Mouse (Mus musculus): ENCODE measurements around the gene Kras.

Gene Kras

GRCm38 (mm10) chr6:145250185-145250791 lies at the start of gene Kras:
TSS of gene Kras (minus strand) at chr6:145250239.
- peak; percentile 94 for DNase-seq (ENCODE audit: low spot score)

- no peak for DNase-seq (ENCODE audit: low spot score)
Observed at GRCm38 (mm10) chr6:145297626-145298025, 47.6 kb upstream of the Kras start.

- DNase-seq (ENCODE audit: low spot score): no peak
Observed at GRCm38 (mm10) chr6:145296979-145297378, 46.9 kb upstream of the Kras start.

DNA sequence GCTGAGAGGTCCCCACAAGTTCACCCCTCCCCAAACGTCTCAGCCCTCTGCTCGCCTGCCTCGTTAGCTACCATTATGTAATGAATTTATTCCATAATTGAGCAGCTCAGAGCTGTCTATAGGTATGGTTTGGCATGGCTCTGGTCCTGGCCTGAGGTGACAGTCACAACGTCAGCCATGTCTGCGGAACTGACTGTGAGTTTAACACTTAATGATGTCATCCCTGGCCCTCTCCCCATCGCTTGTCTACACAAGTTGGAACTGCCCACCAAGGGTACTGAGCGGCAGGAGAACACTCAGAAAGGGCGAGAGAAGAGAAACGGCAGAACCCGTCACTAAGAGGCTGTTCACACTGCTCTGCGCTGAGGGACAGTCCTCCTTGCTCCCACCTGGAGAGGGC lies 45.1 kb upstream of the Kras start:
- no peak for DNase-seq (ENCODE audit: low spot score)

GRCm38 (mm10) chr6:145293156-145293555 lies 43.1 kb upstream of the Kras start:
- no peak for DNase-seq (ENCODE audit: low spot score)

- DNase-seq (ENCODE audit: low spot score): no peak
Observed at GRCm38 (mm10) chr6:145291383-145292289, 41.6 kb upstream of the Kras start.

DNA sequence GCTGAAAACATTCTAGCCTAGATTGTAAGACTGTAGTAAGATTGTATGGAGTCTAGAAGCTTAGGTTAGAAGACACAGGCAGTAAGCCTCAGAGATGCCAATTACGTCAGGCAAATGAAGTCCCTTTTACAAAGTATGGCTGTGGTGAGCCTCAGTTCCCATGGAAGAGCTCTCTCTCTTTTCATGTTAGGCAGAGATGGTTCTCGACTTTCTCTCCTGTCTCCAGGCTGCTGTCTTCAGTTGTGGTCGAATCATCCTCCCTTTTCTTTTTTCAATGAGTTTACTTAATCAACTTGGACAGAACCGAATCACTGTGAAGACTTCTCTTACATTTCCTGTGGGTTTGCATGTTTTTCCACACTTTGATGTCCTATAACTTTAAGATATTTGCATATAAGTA lies 35.6 kb upstream of the Kras start:
- DNase-seq (ENCODE audit: low spot score): no peak

DNA sequence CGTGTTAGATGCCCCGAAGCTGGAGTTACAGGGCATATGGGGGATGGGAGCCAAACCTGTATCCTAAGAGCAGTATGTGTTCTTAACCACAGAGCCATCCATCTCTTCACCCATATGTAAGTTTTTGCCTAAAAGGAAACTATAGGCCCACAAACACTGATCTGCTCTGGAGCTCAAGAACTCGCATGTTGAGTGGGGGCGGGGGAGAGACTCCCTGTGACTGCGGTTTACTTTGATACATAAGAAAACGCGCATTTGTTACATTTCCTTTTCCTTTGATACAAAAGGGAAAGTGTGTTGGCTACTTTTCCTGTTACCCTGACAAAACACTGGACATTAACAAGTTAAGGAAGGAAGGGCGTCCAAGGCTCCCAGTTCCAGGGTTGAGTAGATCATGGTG lies 34.2 kb upstream of the Kras start:
- no peak for DNase-seq (ENCODE audit: low spot score)

DNA sequence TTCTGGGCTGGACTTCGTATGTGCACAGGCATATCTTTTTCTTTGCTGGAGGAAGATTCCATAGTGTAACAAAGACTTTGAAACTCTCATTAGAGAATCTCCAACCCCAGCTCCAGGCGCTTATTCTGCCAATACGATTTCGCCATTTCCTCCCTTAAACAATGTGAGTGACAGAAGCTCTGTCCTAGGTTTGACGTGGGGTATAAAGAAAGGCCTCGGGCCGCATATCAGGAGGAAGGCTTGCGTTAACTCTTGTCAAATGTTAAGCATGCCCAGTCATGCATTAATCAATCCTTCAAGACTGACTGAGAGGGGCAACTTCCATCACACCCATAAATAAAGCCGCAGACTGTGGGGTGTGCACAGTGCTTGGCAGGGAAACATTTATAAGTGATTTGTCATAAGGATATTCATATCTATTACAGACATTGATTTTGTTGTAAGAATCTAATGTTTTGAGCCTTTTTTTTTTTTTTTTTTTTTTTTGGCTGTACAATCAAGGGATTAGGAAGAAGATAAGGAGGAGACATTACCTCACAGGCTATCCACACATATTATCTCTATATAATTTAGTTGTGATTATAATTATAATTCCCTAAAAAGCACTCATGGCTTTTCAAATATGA lies 27.2 kb upstream of the Kras start:
- no peak for DNase-seq (ENCODE audit: low spot score)

- DNase-seq (ENCODE audit: low spot score): peak; percentile 48
Observed at GRCm38 (mm10) chr6:145276265-145276780, 26.3 kb upstream of the Kras start.

DNA sequence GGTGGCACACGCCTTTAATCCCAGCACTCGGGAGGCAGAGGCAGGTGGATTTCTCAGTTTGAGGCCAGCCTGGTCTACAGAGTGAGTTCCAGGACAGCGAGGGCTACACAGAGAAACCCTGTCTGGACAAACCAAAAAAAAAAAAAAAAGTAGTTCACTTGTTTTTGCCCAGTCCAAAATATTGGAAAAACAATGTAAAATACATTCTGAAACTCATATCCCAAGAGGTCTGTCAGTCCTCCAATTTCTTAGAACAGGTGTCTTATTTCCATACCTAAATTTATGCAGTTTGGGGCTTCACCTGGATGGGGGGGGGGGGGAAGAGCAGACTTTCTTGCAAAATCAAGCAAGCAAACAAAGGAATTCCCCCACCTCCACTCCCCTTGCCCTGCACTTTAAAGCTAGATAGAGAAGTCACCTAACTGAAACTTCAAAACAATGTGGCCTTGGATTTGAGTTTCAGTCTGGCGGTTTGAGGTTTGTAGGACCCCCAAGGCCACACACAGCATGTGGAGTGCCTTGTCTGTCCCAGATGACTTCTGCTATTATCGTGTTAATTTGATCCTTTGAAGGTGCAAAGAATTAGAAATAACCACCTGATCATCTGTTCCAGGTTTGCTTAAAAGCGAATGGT lies 25.7 kb upstream of the Kras start:
- no peak for DNase-seq (ENCODE audit: low spot score)

DNA sequence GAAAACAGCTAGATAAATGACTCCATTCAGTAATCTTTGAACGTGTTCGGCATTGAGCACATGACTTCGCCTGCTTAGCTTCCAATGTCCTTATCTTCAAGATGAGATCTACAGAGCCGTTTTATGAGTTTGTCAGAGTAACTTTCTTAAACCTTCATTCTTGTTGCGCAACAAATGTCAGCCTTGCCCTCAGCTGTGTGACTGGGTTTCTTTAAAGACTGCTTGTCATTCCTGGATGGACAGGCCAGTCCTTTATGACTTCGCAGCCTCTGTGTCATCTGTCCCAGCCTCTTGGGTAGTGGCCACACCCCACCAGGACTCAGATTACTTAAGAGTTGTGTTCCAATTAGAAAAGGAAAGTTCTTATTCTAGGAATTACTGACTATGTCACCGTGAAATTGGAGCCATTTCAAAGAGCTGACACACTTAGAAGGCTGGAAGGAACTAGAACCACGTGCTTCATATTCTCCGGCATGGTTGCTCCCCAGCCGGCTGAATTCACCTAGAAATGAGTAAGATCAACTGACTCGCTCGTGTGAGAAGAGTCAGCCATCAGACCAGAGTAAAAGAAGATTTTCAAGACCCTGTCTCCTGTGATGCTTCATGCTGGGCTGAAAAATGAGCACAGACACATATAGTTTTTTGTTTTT lies 24.1 kb upstream of the Kras start:
- DNase-seq (ENCODE audit: low spot score): peak; percentile 9

DNA sequence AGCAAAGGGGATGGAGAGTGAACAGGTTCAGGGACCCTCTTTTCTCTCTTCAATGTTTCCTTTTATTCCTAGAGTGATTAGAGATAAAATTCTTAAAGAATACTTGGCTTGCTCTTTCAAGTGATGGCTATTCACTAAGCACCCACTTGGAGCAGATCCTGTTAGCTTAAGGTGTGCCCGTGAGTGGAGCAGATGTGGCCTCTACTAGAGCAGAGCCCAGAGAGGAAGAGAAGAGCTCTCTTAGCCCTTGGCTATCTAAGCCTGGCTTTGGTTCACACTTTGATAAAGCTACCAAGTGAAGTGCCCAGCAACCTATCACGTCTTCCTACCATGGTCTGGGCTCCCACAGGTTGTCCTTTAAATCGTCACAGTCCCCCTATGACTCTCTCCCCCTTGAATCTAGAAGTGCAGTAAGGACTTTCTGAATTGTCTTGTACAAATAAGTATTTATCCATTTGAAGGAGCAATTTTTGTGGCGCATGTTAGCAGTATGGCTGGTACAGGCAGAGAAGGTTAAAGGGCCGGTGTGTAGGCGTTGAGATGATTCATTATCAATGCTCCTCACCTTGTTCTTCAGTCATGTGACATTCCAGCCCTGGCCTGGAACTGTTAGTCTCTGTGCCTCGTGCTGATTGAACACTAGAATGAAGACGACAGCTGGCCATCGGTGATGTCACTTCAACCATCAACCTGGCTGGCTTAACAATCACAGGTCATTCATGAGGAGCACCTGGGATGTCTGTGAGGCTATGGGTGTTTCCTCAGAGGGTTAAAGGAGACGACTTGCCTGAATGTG lies 22.3 kb upstream of the Kras start:
- DNase-seq (ENCODE audit: low spot score): no peak

GRCm38 (mm10) chr6:145269313-145269845 lies 19.3 kb upstream of the Kras start:
- DNase-seq (ENCODE audit: low spot score): no peak

DNA sequence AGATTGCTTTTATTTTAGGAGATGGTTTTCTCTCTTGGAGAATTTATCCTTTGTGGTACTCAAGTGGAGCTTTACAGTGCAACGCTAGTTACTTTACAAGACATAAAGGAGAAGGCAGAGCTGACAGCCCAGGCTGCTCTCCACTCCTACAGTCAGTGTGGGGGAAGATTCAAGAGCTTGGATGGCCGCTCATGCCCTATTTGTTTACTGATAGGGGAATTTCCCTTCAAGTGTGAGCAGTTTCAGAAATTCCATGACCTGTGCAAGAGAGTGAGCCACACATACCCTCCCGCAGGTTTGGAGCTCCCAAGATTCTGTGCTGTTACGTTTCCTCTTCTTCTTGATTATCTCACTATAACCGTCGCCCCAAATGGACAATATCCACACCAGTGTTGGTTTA lies 17.7 kb upstream of the Kras start:
- DNase-seq (ENCODE audit: low spot score): no peak

- DNase-seq (ENCODE audit: low spot score): no peak
Observed at GRCm38 (mm10) chr6:145262314-145262713, 12.3 kb upstream of the Kras start.

GRCm38 (mm10) chr6:145256701-145257073 lies 6.6 kb upstream of the Kras start:
- DNase-seq (ENCODE audit: low spot score): no peak

- no peak for DNase-seq (ENCODE audit: low spot score)
Observed at GRCm38 (mm10) chr6:145255952-145256700, 6.1 kb upstream of the Kras start.

DNA sequence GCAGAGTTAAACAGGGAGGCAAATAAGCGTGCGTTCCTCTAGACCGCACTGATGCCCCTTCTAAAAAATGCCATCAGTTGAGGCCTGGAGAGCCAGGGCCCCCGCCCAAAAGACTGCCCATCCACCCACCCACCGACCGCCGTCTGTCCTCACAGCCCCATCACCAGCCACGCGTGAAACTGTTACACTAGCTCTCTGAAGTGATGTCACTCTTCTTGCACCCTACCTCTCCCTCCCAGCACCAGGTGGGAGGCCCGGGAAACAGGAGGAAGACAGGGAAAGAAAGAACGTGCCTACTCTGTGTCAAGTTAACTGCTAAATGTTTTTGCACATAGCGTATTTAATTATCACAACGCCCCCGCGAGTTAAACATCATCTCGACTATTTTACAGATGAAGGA lies 781 bp upstream of the Kras start:
- no peak for DNase-seq (ENCODE audit: low spot score)
